Mouse (Mus musculus): ENCODE measurements at regions not wholly inside any gene's neighbourhood (a gene's known extent, or its start where the extent isn't known, plus 50 kb on each side); places are given as distances from the start of the nearest gene placed in this dataset.

- Histone ChIP-seq H3K4me1 (no peaks in the 10 kb centered on the region), H3K36me3 (no peaks in the 10 kb centered on the region), H3K9ac (no peak overlapping the region), H3K4me2 (no peak overlapping the region), H3K27ac (no peak overlapping the region), H3K27me3 (replicated peaks) (no peaks in the 10 kb centered on the region), H3K9me3 (no peaks in the 10 kb centered on the region), H3K4me3 (replicated peaks) (no peak overlapping the region)
- ATAC-seq (ENCODE audit: insufficient read depth, low FRiP score, low read depth): no peak
- 80% methylated on average over 2 of the region's 2 CpGs for WGBS
These were observed 61.1 kb upstream of the P2ry1 start for GRCm38 (mm10) chr3:60941451-60941850.

GRCm38 (mm10) chr3:60948897-60949296, 53.7 kb upstream of the P2ry1 start:
- no peak overlapping the region for H3K9ac ChIP-seq
- WGBS: 38% methylated on average over 4 of the region's 4 CpGs
- H3K4me2 ChIP-seq: no peak overlapping the region
- H3K4me1 ChIP-seq: no peaks in the 10 kb centered on the region
- H3K4me3 ChIP-seq (replicated peaks): no peak overlapping the region
- H3K27me3 ChIP-seq (replicated peaks): no peaks in the 10 kb centered on the region
- H3K27ac ChIP-seq: no peak overlapping the region
- no peaks in the 10 kb centered on the region for H3K9me3 ChIP-seq
- no peaks in the 10 kb centered on the region for H3K36me3 ChIP-seq
- no peak for ATAC-seq (ENCODE audit: insufficient read depth, low FRiP score, low read depth)
